Mouse (Mus musculus) lung, postnatal 25 days (tissue): ENCODE measurements around the gene Gm34653.
A peak's percentile ranks its signal among the peaks of the same experiment; 100 is the strongest.
"Not testable (repeated sequence)": the region's sequence is repeated elsewhere in the genome, so short reads cannot be mapped to it uniquely, and the experiment has no call there.

Experiments used
- DNase-seq: peaks from one replicate; pipeline ENCODE4 v3.0.0; 2022; ENCODE audit warnings: low spot score

The Gm34653 gene

GRCm38 (mm10) chr2:34818492-34818891, 14.3 kb upstream of the Gm34653 start:
- DNase-seq, result no peak

GRCm38 (mm10) chr2:34825827-34826459, 6.9 kb upstream of the Gm34653 start, which contains the start of gene Fbxw2:
Gene Fbxw2, minus strand, starts transcription at chr2:34826311.
- peak; percentile 93 for DNase-seq

GRCm38 (mm10) chr2:34826460-34827231, 6.2 kb upstream of the Gm34653 start:
- DNase-seq, result no peak

GRCm38 (mm10) chr2:34827591-34827990, 5.2 kb upstream of the Gm34653 start:
- no peak for DNase-seq

GRCm38 (mm10) chr2:34828026-34828425, 4.8 kb upstream of the Gm34653 start:
- DNase-seq, result peak; percentile 35

GRCm38 (mm10) chr2:34830066-34830465, 2.7 kb upstream of the Gm34653 start:
- not testable (repeated sequence) for DNase-seq

- no peak for DNase-seq
These were observed 817 bp downstream of the Gm34653 start for GRCm38 (mm10) chr2:34833624-34834023.

- DNase-seq, result no peak
These were observed 2.9 kb downstream of the Gm34653 start for GRCm38 (mm10) chr2:34835669-34836068.

GRCm38 (mm10) chr2:34840143-34840542, 7.3 kb downstream of the Gm34653 start:
- not testable (repeated sequence) for DNase-seq

- DNase-seq, result no peak
These were observed 8.9 kb downstream of the Gm34653 start for GRCm38 (mm10) chr2:34841706-34842105.

GRCm38 (mm10) chr2:34843211-34843939, 10.6 kb downstream of the Gm34653 start:
- peak; percentile 86 for DNase-seq

GRCm38 (mm10) chr2:34847702-34848101, 14.9 kb downstream of the Gm34653 start:
- no peak for DNase-seq

GRCm38 (mm10) chr2:34855265-34855664, 22.5 kb downstream of the Gm34653 start:
- DNase-seq, result no peak

GRCm38 (mm10) chr2:34857728-34858127, 24.9 kb downstream of the Gm34653 start:
- DNase-seq, result no peak

- no peak for DNase-seq
These were observed 36.9 kb downstream of the Gm34653 start for GRCm38 (mm10) chr2:34869680-34870079.

GRCm38 (mm10) chr2:34870520-34871474, 38.0 kb downstream of the Gm34653 start:
- DNase-seq, result peak; percentile 97

- DNase-seq, result peak; percentile 52
These were observed 41.5 kb downstream of the Gm34653 start, which contains the start of gene Cutal for GRCm38 (mm10) chr2:34874271-34874670. Gene Cutal, plus strand, starts transcription at chr2:34874396.

GRCm38 (mm10) chr2:34874816-34875345, 42.1 kb downstream of the Gm34653 start, which contains the start of gene Psmd5:
Gene Psmd5, minus strand, starts transcription at chr2:34874968.
- no peak for DNase-seq

- no peak for DNase-seq
These were observed 47.2 kb downstream of the Gm34653 start for GRCm38 (mm10) chr2:34880054-34880453.

- no peak for DNase-seq
These were observed 50.0 kb downstream of the Gm34653 start for GRCm38 (mm10) chr2:34882757-34883156.

GRCm38 (mm10) chr2:34883190-34883589, 50.4 kb downstream of the Gm34653 start:
- DNase-seq, result no peak
